Mouse (Mus musculus) kidney, embryonic 16.5 days (tissue): ENCODE measurements around the gene Fam69b. TPM values are rescaled to one million over a fixed set of nuclear protein-coding genes. Genes with fewer than 3 reads are reported as not detected.
"Not testable (repeated sequence)": the region's sequence is repeated elsewhere in the genome, so short reads cannot be mapped to it uniquely, and the experiment has no call there.

Experiments
- ATAC-seq: fragments of 200-750 bp; cut with Nextera tagmentation; 2 replicates; pipeline ENCODE4 v1.8.0; 2017; ENCODE audit warnings: moderate TSS enrichment; ENCODE audit not compliant: low FRiP score, low TSS enrichment
- H3K27ac ChIP-seq: fragments of 300-500 bp; sonication (generic); 2 replicates; pipeline ENCODE4 v1.5.1; 2014; ENCODE audit warnings: low read length
- H3K27me3 ChIP-seq: fragments of 300-500 bp; sonication (generic); 2 replicates; pipeline ENCODE4 v1.6.1; 2014; ENCODE audit warnings: low read length, control low read depth, mixed read lengths; ENCODE audit not compliant: insufficient read depth
- H3K36me3 ChIP-seq: fragments of 300-500 bp; sonication (generic); 2 replicates; pipeline ENCODE4 v1.6.1; 2014; ENCODE audit warnings: low read length, control low read depth, mixed read lengths; ENCODE audit not compliant: insufficient read depth
- H3K4me1 ChIP-seq: fragments of 300-500 bp; sonication (generic); 2 replicates; pipeline ENCODE4 v1.6.1; 2014; ENCODE audit warnings: low read length, control low read depth, mixed read lengths; ENCODE audit not compliant: insufficient read depth
- H3K4me2 ChIP-seq: fragments of 300-500 bp; sonication (generic); replicated peaks from 2 replicates; pipeline ENCODE4 v1.6.1; 2014; ENCODE audit warnings: low read depth, low read length
- H3K4me3 ChIP-seq: fragments of 300-500 bp; sonication (generic); 2 replicates; pipeline ENCODE4 v1.5.1; 2014; ENCODE audit warnings: mild to moderate bottlenecking, low read length
- H3K9ac ChIP-seq: fragments of 300-500 bp; sonication (generic); replicated peaks from 2 replicates; pipeline ENCODE4 v1.6.1; 2014; ENCODE audit warnings: low read length
- H3K9me3 ChIP-seq: fragments of 300-500 bp; sonication (generic); 2 replicates; pipeline ENCODE4 v1.6.1; 2016; ENCODE audit warnings: low read length, control low read depth
- WGBS: fragments of 180-500 bp; shearing (Covaris S2); extraction: QIAGEN DNeasy Blood & Tissue Kit; methylation state at CpG from one replicate; pipeline ENCODE4 v1.1.7; 2014; 5-methylcytosine and 5-hydroxymethylcytosine counted together
- microRNA counts: library from miRNA; unstranded; fragments of <30 nt; microRNA quantifications from one replicate; lab custom pipeline; 2016
- microRNA-seq: library from miRNA; unstranded; fragments of <30 nt; microRNA quantifications from one replicate; pipeline ENCODE4, GENCODE M21; 2016
- polyA plus RNA-seq: library from polyadenylated mRNA; unstranded; fragments of >200 nt; fragmentation: Nextera tagmentation; extraction: Ambion mirVana; gene quantifications from 2 replicates; pipeline ENCODE4 v1.2.1, GENCODE M21; 2015

Fam69b gene
- polyA plus RNA-seq, 1 experiment from 2014 or later = 40.3 TPM

GRCm38 (mm10) chr2:26663112-26663511 is 34.9 kb downstream of the Fam69b start:
- Histone ChIP-seq H3K9ac (no peak overlapping the region), H3K27ac (no peak overlapping the region), H3K36me3 (no peaks in the 10 kb centered on the region), H3K9me3 (no peaks in the 10 kb centered on the region), H3K4me2 (no peak overlapping the region), H3K27me3 (no peaks in the 10 kb centered on the region), H3K4me3 (no peak overlapping the region), H3K4me1 (peaks cover 4% of the 10 kb centered on the region)
- WGBS = 85% methylated on average over 10 of the region's 10 CpGs
- no peak for ATAC-seq

DNA sequence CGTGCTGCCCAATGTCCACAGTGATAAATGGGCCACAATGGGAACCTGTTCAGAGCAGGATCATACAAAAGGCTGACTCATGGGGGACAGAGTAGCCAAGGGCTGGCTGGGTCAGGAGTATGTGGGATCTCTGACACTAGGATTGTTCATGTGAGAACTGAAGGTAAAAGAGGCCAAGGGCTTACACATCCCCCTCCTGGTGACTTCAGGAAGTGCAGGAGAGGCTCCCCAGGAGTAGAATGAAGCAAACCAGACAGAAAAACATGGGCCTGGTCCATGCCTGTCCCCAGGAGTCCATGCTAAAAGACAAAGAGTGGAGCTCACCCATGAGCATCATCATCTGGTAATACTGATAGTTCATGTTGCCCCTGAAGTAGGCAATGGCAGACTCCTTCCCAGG is 35.3 kb downstream of the Fam69b start:
- not testable (repeated sequence) for H3K27ac ChIP-seq, H3K4me1 ChIP-seq, H3K27me3 ChIP-seq, H3K36me3 ChIP-seq, ATAC-seq, H3K9ac ChIP-seq, H3K4me3 ChIP-seq, H3K4me2 ChIP-seq, H3K9me3 ChIP-seq
- 80% methylated on average over 1 of the region's 1 CpGs for WGBS

GRCm38 (mm10) chr2:26668746-26669145 is 40.5 kb downstream of the Fam69b start:
- no peak for ATAC-seq
- no peak overlapping the region for H3K4me2 ChIP-seq
- H3K9ac ChIP-seq = no peak overlapping the region
- H3K9me3 ChIP-seq = no peaks in the 10 kb centered on the region
- H3K4me1 ChIP-seq = no peaks in the 10 kb centered on the region
- no peak overlapping the region for H3K27ac ChIP-seq
- no peaks in the 10 kb centered on the region for H3K27me3 ChIP-seq
- no peaks in the 10 kb centered on the region for H3K36me3 ChIP-seq
- H3K4me3 ChIP-seq = no peak overlapping the region

GRCm38 (mm10) chr2:26671182-26671581 is 42.9 kb downstream of the Fam69b start, which contains the start of gene Lcn4:
TSS of gene Lcn4 (minus strand) at chr2:26671282.
- H3K4me2 ChIP-seq = no peak within 1 kb of the TSS
- H3K27me3 ChIP-seq = no peaks in the 10 kb centered on the region
- no peaks in the 10 kb centered on the region for H3K9me3 ChIP-seq
- no peaks in the 10 kb centered on the region for H3K36me3 ChIP-seq
- WGBS = 91% methylated on average over 3 of the region's 3 CpGs
- H3K4me1 ChIP-seq = no peaks in the 10 kb centered on the region
- no peak for ATAC-seq
- no peak within 1 kb of the TSS for H3K4me3 ChIP-seq
- no peak within 1 kb of the TSS for H3K27ac ChIP-seq
- H3K9ac ChIP-seq = no peak within 1 kb of the TSS

MicroRNAs encoded within 50 kb of the gene (microRNA counts, 519-probe panel; counts per million panel counts)
- 4,923 counts per million, percentile 97 among the panel's probes with 10 or more counts for microRNA mmu-miR-126-3p (lab: Ali Mortazavi, UCI)
- 3,967 counts per million, percentile 89 among the panel's probes with 10 or more counts for microRNA mmu-miR-126-5p (lab: Ali Mortazavi, UCI)

Small RNA genes lying within 50 kb of the gene (microRNA-seq; reads per million reads assigned to microRNA genes)
- gene Mir126a = 2.4 reads per million, percentile 10 among the genes with 10 or more reads in this experiment
- gene Mir126b = not detected

Other genes with a start within 250 kb of the Fam69b start
- gene Snapc4, start 247.8 kb upstream of the Fam69b start, polyA plus RNA-seq = 31.7 and 35.3 TPM in 2 replicates
- gene Entr1, start 239.1 kb upstream of the Fam69b start, polyA plus RNA-seq = 125 and 127 TPM in 2 replicates
- 122 TPM in 2 replicates for gene Pmpca, start 239.1 kb upstream of the Fam69b start, polyA plus RNA-seq
- gene Inpp5e, start 219.3 kb upstream of the Fam69b start, polyA plus RNA-seq = 24.9 and 26.6 TPM in 2 replicates
- 27.6 and 28.6 TPM in 2 replicates for gene Sec16a, start 183.2 kb upstream of the Fam69b start, polyA plus RNA-seq
- 23.7 and 27.0 TPM in 2 replicates for gene Notch1, start 111.8 kb upstream of the Fam69b start, polyA plus RNA-seq
- 257 and 266 TPM in 2 replicates for gene Egfl7, start 48.4 kb upstream of the Fam69b start, polyA plus RNA-seq
- not detected in 2 replicates for gene Gm20532, start 41.8 kb upstream of the Fam69b start, polyA plus RNA-seq
- gene Agpat2, start 24.0 kb upstream of the Fam69b start, polyA plus RNA-seq = 53.0 and 57.0 TPM in 2 replicates
- not detected in 2 replicates for gene Lcn4, start 42.8 kb downstream of the Fam69b start, polyA plus RNA-seq
- gene Abo, start 236.5 kb downstream of the Fam69b start, polyA plus RNA-seq = not detected in 2 replicates